Mouse (Mus musculus) v-Abl transformed pro-B cells (cell line): ENCODE data around the gene Cfap43.

Experiments
- in situ Hi-C, 2 experiments: fragments of 400-800 bp; cut with MboI; formaldehyde crosslinking; loops; one replicate each; pipeline ENCODE4 v1.15.1; 2025; ENCODE audit not compliant: unreplicated experiment in 2 of 2

The Cfap43 gene

DNA sequence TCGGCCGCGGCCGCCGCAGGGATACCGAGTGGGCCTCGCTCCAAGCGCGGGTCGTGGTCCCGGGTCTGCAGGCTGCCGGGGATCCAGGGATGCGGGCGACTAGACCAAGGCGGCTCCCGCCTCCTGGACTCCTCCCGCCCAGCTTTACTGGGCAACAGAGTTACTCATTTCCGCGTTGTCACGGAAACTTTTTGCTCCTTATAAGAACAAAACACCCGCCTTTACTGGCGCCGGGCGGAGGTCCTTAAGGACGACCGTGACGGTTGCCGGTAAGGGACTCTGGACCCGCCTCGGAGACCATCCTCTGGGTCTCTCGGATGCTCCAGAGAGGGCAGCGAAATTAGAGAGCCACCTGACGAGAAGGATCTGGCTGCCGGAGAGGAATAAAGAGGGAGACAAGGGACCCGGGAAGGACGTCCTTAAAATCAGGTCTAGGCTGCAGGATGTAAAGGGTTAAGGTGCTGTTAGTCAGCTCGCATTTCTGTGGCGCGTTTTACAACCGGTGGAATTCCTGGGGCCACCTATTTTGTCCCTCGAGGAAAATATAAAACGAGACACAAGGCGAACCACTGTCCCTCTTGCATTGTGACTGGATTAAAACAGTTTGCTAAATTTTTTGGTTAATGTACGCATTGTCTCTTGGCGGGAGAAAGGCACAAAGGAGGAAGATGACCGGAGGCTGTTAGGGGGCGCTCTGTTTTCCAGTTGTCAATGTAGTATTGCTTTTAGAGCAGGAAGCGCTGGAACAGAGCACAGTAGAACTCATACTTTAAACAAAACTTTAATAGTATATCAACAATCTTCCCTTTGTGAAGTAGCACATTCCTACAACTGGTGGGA is at the start of gene Cfap43, which contains the start of gene Itprip:
TSS of gene Cfap43 (minus strand) at position 162 of the 840 bp plus-strand sequence.
TSS of gene Itprip (minus strand) at position 174 of the 840 bp plus-strand sequence.
- in situ Hi-C loops = no loop called here

DNA sequence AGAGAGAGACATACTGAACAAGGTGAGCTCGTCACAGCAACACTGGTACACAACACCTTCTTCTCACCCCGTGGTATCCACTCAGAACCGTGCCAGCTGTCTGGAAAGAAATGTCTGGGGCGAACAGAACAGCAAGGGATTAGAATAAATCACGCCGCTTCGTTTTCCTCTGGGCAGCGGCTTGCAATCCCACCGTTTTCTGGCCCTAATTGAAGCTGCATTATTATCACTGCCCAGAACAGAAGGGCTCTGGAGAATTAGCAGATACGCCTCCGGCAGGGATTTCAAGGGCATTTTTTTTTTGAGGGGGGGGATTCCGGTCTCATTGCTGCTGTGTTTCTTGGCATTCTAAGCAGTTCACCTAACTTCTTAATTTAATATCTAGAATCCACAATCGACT is 39.1 kb upstream of the Cfap43 start:
- in situ Hi-C loops = no loop called here

DNA sequence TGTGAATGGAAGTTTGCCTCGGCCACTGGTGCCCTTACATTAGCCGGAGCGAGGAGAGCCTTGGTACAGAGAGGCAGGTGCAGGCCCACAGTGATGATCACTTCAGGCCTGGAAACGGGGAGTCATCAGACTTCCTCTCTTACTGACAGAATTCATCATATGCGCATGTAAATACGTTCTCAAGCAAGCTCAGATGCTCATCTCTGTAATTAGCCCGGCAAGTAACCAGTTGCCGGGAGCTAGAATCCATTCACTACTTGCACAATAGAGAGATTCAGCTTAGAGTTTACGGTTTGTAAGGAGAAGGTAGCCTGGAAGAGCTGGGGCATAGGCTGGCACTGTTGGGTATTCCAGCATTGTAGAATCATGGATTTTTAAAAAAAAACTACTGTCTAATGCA is 34.1 kb upstream of the Cfap43 start:
- in situ Hi-C loops = no loop called here

- in situ Hi-C loops = no loop called here
Observed at GRCm38 (mm10) chr19:47950946-47951345, 31.9 kb upstream of the Cfap43 start.

DNA sequence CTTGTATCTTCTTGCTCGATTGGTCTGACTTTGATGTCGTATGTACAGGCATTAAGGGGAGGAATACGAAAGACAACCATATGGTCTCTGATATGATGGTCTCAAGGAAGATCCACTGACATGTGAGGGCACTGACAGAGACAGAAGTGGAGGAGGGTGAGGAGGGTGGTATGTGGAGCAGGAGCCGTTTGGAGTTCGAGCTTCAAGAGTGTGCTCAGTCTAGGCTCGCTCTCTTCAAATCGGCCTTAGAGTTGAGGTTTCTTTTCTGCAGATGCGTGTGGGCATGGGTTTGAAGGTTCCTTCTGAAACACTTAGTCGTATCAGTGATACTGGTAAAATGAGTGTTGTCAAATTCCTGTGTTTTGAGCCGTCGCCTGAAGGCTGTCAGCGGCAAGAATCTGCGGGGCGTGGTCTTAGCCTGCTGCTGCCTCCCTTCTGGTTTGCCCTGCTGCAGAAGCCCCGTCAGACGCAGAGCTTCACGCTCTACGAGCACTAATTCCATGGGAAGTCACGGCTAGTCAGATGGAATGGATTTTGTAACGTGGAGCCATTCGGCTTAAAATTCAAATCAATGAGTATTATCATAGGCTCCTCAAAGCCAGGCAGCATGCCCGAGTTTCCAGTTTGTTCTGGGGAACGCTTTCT is 27.9 kb upstream of the Cfap43 start:
- in situ Hi-C loops = loop anchor here (10.0 to 25.0 kb wide), 2 partner anchors 210 to 212 kb away; partner anchors contain the start of gene Sfr1 (in 2 of the 2)

DNA sequence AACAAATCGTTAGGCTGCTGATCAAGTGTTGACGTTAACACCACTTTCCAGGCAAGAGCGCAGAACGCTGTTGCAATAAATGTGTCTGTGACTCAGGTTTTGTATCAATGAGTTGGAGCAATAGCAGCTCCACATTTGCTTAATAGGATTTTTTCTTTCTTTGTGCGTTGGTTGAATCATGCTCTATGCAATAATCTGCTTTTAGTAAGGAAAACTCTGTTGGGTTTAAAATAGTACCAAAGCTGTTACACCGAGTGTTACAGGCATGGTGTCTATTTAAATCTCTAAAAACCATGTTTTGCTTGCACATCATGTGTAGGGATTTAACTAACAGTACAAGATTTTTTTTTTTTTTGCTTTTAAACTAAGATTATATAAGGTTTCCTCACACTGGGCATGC is 20.3 kb upstream of the Cfap43 start:
- in situ Hi-C loops = loop anchor here in 1 of 2 experiments (25.0 kb wide), 1 partner anchor 202 kb away; the partner anchor contains the start of gene Sfr1

DNA sequence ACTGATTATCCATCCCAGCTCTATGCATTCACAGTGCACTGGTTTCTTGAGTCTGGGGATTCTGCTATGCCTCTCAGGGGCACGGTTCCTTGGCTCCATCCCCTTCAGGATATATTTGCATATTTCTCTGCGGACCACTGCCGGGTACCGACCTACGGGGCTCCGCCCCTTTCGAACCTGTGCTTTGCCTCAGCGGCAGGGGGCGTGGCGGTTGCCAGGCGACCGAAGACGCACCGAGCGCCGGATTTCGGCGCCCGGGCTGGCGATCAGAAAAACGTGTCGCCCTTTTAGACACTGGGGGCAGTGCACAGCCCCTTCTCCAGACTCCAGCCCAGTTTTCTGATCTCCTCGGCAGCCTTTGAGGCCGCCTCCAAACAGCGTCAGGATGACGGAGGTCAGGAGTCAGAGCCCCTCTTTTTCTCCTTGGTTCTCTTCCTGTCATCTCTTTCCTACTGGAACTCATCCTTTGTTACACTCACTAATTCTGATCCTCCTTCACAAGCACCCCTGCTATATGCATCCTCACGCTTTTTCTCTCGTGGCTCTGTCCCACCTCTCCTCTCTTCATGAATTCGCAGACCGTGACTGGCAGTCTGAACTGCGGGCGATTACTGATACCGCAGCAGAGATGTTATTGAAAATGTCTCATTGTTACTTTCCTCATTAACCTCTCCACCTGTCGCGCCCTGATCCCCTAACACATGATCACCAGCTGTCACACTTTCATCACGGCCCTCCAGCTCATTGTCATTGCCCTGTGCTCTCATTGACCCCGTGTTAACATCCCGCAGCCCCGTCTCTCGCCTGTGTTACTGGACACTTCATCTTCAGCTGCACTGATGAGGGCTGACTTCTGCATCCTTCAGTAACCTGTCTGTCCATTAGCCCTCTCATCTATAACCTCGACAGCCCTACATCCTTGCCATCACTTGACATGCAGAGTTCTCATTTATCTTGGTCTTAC is 18.6 kb upstream of the Cfap43 start, which contains the start of gene Cfap58:
TSS of gene Cfap58 (plus strand) at position 233 of the 964 bp plus-strand sequence.
- in situ Hi-C loops = loop anchor here in 1 of 2 experiments (25.0 kb wide), 1 partner anchor 200 kb away; the partner anchor contains the start of gene Sfr1

- in situ Hi-C loops = loop anchor here in 1 of 2 experiments (25.0 kb wide), 1 partner anchor 200 kb away; the partner anchor contains the start of gene Sfr1
Observed at GRCm38 (mm10) chr19:47936938-47937337, 17.9 kb upstream of the Cfap43 start.

GRCm38 (mm10) chr19:47936490-47936889 is 17.4 kb upstream of the Cfap43 start:
- in situ Hi-C loops = loop anchor here in 1 of 2 experiments (25.0 kb wide), 1 partner anchor 199 kb away; the partner anchor contains the start of gene Sfr1

- in situ Hi-C loops = loop anchor here in 1 of 2 experiments (25.0 kb wide), 1 partner anchor 198 kb away; the partner anchor contains the start of gene Sfr1
Observed at GRCm38 (mm10) chr19:47935530-47935929, 16.4 kb upstream of the Cfap43 start.

GRCm38 (mm10) chr19:47934636-47935238 is 15.7 kb upstream of the Cfap43 start:
- in situ Hi-C loops = loop anchor here (5.0 to 25.0 kb wide), 2 partner anchors 52 to 197 kb away; partner anchors contain the start of gene Sfr1 (in 1 of the 2)

GRCm38 (mm10) chr19:47934146-47934545 is 15.1 kb upstream of the Cfap43 start:
- in situ Hi-C loops = loop anchor here (5.0 to 25.0 kb wide), 2 partner anchors 52 to 197 kb away; partner anchors contain the start of gene Sfr1 (in 1 of the 2)

DNA sequence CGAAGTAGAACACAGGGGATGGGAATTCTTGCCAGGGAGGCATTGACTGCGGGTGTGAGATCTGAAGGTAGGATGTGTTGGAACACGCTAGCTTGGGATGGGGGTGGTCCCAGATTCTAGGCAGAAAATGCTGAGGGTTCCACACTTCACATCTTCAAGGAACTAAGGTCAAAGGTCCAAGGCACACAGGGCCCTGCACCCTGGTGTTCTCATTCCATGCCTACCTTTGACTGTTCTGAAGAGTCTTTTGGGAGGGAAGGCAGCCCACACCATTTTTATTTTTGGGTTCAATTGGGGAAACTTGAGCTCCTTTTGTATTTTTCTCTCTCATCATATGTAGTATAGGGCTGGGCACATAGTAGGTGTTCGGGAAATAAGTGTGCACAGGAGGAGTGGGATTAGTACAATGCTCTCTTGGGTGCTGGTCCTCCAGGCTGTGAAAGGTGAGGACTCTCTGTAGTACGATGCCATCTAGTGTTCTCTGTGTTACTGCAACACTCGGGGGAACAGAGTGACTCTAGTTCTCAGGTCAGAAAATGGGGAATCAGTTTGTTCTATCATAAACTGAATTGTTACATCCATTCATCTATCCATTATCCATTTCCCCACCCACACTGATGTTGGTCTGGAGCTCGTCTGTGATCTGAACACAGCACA is 13.0 kb upstream of the Cfap43 start:
- in situ Hi-C loops = loop anchor here (5.0 to 25.0 kb wide), 2 partner anchors 50 to 195 kb away; partner anchors contain the start of gene Sfr1 (in 1 of the 2)

DNA sequence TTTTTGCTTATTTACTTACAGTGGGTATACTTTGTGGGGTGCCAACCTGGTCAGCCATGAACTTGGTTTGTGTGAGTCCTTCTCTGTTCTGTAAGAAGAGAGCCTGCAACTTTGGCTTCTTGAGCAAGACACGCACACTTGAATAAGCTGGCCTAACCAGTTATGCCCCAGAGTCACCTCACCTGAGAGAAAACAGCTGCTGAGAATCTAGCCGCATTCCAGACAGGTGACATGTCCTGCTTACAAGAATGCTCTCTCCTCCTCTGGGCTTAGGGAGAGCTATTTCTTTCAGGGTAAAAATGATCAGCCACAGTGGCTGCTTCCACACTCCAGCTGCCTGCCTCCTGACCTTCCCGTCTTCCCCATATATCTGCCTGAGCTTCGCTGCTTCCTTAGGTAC is 10.0 kb upstream of the Cfap43 start:
- in situ Hi-C loops = loop anchor here in 1 of 2 experiments (10.0 to 25.0 kb wide), 2 partner anchors 192 to 414 kb away; partner anchors contain the start of gene Sfr1

- in situ Hi-C loops = loop anchor here in 1 of 2 experiments (10.0 to 25.0 kb wide), 2 partner anchors 190 to 412 kb away; partner anchors contain the start of gene Sfr1
Observed at GRCm38 (mm10) chr19:47927032-47927431, 7.9 kb upstream of the Cfap43 start.

DNA sequence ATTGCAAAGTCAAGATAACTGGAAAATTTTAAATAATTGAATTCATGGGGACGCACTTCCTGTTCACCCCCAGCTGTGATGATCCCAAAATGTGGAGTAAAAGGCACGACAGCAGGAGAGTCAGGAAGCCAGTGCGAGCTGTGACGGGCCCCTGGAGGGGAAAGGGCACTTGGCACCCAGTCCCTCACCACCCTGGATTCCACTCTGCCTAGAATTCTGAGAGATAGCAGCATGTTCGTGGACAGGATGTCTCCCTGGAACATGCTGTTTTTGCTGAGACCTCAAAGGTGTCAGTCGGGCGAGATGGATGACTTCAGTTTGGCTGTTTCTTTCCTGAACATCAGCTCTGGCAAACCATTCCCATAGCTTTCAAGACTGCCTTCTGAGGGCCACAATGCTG is 6.7 kb upstream of the Cfap43 start:
- in situ Hi-C loops = loop anchor here in 1 of 2 experiments (10.0 to 25.0 kb wide), 2 partner anchors 189 to 411 kb away; partner anchors contain the start of gene Sfr1

DNA sequence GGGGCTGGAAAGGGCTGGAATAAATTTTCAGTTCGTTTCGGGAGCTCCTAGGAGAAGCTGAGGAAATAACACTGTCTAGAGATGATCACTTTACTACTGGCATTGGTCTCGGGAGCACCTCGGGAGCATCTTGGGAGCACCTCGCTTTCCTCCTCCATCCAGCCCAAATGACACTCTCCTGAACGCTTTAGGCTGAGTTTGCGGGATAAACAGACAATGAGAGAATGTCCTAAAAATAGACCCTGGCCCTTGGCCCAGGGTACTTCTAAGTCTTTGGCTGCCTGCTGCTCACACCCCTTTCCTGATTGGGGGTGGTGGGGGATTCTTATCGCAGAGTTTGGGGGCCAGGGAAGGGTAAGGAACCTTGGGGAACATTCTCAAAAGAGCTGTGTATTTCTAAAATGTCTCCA is 884 bp upstream of the Cfap43 start:
- in situ Hi-C loops = loop anchor here in 1 of 2 experiments (10.0 kb wide), 1 partner anchor 405 kb away; no protein-coding TSS in a partner anchor

DNA sequence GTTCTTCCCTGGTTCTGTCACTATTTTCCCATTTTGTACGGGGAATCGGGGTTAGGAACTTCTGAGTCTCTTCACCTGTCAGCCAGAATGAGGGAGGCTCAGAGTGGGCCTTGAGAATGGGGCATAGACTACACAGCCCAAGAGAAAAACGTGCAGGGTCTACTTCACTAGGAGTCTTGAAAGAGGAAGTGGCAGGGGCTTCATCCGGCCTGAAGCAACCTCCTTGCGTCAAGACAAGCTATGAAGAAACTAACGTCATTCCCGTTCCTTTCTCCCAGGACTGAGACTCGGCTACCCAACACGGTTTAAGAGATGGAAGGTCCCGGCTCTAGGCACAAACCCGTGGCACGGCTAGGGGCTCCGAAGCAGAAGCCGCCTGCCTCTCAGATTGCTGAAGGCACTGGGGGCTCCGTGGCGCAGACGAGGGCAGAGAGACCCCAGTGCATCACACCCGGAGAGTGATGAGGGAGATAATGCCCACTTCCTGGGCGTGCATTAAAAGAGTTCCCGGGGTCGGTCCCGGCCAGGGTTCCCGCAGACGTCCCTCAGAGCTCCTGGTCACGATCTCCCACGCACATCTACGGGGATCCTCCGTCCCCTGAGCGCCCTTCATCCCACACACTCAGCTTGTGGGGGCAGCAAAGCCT is 509 bp downstream of the Cfap43 start:
- in situ Hi-C loops = no loop called here
